Mouse (Mus musculus): ENCODE measurements around the gene Npcd. TPM values are rescaled to one million over a fixed set of nuclear protein-coding genes. Genes with fewer than 3 reads are reported as not detected.

The Npcd gene
- polyA plus RNA-seq, 1 experiment from 2014 or later: not detected

DNA sequence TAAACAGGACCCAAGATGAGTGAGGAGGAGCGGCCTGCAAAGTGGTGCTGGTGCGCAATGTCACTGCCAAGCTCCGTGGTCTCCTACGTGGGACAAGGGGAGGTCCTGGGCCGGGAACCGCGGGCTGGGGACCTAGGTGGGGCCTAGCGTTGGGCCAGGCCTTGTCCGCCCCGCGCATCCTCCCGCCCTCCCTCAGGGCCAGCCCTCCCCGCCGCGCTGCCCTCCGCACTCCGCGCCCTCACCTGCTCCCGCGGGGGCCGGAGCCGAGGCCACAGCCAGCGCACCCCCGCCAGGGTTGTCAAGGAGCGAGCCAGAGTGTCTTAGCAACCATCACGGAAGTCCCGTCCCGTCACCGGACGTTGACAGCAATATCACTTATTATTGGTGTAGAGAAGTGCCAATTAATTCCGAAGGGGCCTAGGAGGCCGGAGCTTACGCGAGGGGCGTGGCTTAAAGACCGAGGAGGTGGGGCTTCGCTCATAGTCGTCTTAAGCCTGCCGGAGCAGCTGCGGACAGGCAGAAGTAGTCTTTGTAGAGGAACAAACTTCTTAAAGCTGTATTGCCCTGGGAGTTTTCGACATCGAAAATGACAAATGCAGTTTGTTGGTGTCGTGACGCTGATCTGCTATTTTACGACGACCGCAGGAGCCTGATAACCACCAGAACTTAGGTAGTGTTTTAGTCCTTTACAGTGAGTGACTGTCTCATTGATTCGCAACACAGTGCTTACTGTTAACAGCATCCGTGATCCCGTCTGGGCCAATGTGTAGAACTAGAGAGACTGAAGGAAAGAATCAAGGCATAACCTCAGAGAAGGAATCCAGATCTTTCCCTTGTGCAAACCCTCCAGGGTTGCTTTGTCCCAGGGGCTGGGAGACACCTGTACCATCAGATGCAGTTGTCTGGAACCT is 59.7 kb downstream of the Npcd start:
- Histone ChIP-seq H3K4me2 (peak overlapping the region; percentile 72), H3K36me3 (ENCODE audit: control insufficient read depth, insufficient read depth, low read length) (no peaks in the 10 kb centered on the region), H3K27ac (ENCODE audit: low read depth, low read length) (peak overlapping the region; percentile 16; the same call in 1 of the 2 replicates), H3K4me3 (ENCODE audit: low read depth, low read length) (peak overlapping the region; percentile 80), H3K27me3 (replicated peaks; ENCODE audit: control insufficient read depth, insufficient read depth, low read length) (no peaks in the 10 kb centered on the region; the same call in 1 of the 2 replicates), H3K4me1 (replicated peaks; ENCODE audit: control insufficient read depth, insufficient read depth, low read length) (peaks cover 3% of the 10 kb centered on the region; the same call in 1 of the 2 replicates), H3K9ac (ENCODE audit: low read depth, low read length) (peak overlapping the region; percentile 73), H3K9me3 (ENCODE audit: control insufficient read depth, low read length) (no peaks in the 10 kb centered on the region)
- DNase-seq (ENCODE audit: low spot score) (peak; percentile 87), ATAC-seq (replicated peaks; ENCODE audit: low FRiP score) (peak; percentile 99)
- WGBS: under 1% methylated on average over 49 of the region's 50 CpGs

DNA sequence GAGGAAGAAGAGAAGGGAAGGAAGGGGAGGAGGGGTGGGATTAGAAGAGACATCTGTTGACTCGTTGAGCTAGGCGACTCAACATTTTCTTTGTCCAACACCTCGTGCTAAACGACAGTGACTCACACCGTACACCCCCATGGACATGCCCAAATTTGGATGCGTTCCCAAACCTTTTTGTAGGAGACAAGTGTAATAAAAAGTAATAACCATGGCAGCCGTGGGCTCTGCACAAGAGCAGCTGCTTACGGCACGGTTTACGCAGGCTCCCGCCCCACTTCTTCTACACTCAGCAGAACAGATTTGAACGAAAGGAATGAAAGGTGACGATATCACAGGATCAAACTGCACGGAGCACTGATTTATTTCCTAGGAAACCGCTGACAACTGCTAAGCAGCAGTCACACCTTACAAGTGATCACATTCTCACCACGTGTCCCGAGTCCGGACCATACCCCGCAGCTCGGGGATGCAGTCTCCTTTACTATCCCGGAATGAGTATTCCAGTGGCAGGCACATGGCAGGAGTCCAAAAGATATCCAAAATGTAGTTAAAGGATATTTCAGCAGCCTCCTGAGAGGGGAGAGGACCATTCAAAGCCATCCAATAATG is 63.3 kb downstream of the Npcd start:
- ATAC-seq (replicated peaks; ENCODE audit: low FRiP score) (no peak), DNase-seq (ENCODE audit: low spot score) (no peak)
- H3K4me2 ChIP-seq: no peak overlapping the region
- no peak overlapping the region for H3K27ac ChIP-seq (ENCODE audit: low read depth, low read length)
- H3K4me3 ChIP-seq (ENCODE audit: low read depth, low read length): no peak overlapping the region
- no peaks in the 10 kb centered on the region for H3K9me3 ChIP-seq (ENCODE audit: control insufficient read depth, low read length)
- peaks cover 3% of the 10 kb centered on the region; the same call in 1 of the 2 replicates for H3K4me1 ChIP-seq (replicated peaks; ENCODE audit: control insufficient read depth, insufficient read depth, low read length)
- no peaks in the 10 kb centered on the region for H3K27me3 ChIP-seq (replicated peaks; ENCODE audit: control insufficient read depth, insufficient read depth, low read length)
- no peaks in the 10 kb centered on the region for H3K36me3 ChIP-seq (ENCODE audit: control insufficient read depth, insufficient read depth, low read length)
- 80% methylated on average over 21 of the region's 21 CpGs for WGBS
- H3K9ac ChIP-seq (ENCODE audit: low read depth, low read length): no peak overlapping the region

DNA sequence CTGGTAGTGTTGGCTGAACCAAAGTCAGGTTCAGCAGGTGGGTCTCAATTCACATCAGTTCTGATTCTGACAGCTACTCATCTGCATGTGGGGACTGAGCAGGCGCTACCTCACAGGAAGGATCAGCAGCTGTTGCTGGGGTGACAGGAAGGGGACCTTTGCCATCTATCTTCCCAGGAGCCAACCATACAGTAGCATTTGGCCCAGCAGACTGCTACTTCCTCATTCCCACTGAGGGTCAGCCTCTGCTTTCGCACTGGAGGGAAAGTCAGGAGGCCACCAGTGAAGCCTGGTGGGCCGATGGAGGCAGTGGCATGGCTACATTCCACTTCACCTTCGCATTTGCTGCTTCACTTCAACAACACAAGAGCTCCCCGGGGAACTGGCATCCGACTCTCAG is 65.7 kb downstream of the Npcd start:
- H3K4me2 ChIP-seq: no peak overlapping the region
- H3K9ac ChIP-seq (ENCODE audit: low read depth, low read length): no peak overlapping the region
- no peak overlapping the region for H3K27ac ChIP-seq (ENCODE audit: low read depth, low read length)
- no peaks in the 10 kb centered on the region; the same call in 1 of the 2 replicates for H3K36me3 ChIP-seq (ENCODE audit: control insufficient read depth, insufficient read depth, low read length)
- H3K9me3 ChIP-seq (ENCODE audit: control insufficient read depth, low read length): no peaks in the 10 kb centered on the region
- ATAC-seq (replicated peaks; ENCODE audit: low FRiP score) (no peak), DNase-seq (ENCODE audit: low spot score) (no peak)
- no peaks in the 10 kb centered on the region for H3K4me1 ChIP-seq (replicated peaks; ENCODE audit: control insufficient read depth, insufficient read depth, low read length)
- 50% methylated on average over 6 of the region's 6 CpGs for WGBS
- H3K27me3 ChIP-seq (replicated peaks; ENCODE audit: control insufficient read depth, insufficient read depth, low read length): no peaks in the 10 kb centered on the region
- no peak overlapping the region for H3K4me3 ChIP-seq (ENCODE audit: low read depth, low read length)

DNA sequence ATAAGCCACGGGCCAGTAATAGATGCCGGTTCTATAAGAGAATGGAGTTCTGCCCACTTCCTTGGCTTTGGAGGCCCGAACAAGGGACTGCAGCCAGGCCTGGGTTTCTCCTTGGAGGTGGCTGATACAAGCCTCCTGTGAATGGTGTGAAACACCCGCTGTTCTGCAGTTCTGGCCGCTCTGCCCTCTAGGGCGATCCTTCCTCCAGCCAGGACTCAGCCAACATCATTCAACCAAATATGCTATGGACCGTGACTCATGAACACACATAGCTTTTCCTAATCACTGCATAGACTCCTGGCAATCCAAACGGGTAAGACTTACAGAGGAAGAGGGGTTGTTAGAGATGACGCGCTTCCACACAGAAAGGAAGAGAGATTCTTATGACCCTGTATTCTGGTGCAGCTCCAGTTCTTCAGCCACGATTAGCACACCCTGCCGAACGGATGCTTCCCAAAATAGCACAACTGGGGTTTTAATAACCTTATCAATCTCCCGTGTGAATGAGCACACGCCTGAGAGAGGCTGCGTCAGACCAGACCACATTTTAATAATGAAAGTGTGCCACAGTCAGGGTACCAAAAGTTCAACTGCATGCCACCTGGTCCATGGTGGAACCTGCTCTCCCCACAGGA is 66.6 kb downstream of the Npcd start:
- H3K4me1 ChIP-seq (replicated peaks; ENCODE audit: control insufficient read depth, insufficient read depth, low read length): no peaks in the 10 kb centered on the region
- H3K4me2 ChIP-seq: no peak overlapping the region
- H3K9ac ChIP-seq (ENCODE audit: low read depth, low read length): no peak overlapping the region
- DNase-seq (ENCODE audit: low spot score) (no peak), ATAC-seq (replicated peaks; ENCODE audit: low FRiP score) (no peak)
- H3K36me3 ChIP-seq (ENCODE audit: control insufficient read depth, insufficient read depth, low read length): no peaks in the 10 kb centered on the region; the same call in 1 of the 2 replicates
- 78% methylated on average over 16 of the region's 16 CpGs for WGBS
- no peak overlapping the region for H3K4me3 ChIP-seq (ENCODE audit: low read depth, low read length)
- H3K27ac ChIP-seq (ENCODE audit: low read depth, low read length): no peak overlapping the region
- H3K27me3 ChIP-seq (replicated peaks; ENCODE audit: control insufficient read depth, insufficient read depth, low read length): no peaks in the 10 kb centered on the region
- H3K9me3 ChIP-seq (ENCODE audit: control insufficient read depth, low read length): no peaks in the 10 kb centered on the region

DNA sequence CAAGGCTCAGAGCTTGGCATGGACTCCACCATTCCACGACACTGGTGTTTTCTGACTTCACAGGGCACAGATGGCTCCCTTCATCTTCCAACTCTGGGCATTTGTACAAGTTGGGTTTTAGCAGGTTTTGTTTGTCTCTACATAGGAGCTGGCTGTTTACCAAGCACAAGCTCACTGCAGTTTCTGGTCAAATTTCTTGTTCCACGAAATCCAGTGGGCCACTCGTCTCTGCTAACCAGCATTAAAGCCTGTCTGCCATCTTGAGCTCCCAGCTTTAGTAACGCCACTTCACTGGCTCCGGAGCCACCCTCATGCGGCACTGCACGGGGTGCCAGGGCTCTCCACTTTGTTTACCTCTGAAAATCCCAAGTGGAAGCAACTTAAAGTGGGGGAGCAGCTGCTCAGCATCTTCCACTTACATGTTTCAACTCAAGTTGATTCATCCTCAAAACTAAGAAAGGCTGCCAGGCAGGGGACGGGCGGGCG is 67.4 kb downstream of the Npcd start:
- DNase-seq (ENCODE audit: low spot score) (no peak), ATAC-seq (replicated peaks; ENCODE audit: low FRiP score) (no peak)
- no peak overlapping the region for H3K9ac ChIP-seq (ENCODE audit: low read depth, low read length)
- H3K4me2 ChIP-seq: no peak overlapping the region
- 88% methylated on average over 10 of the region's 10 CpGs for WGBS
- H3K9me3 ChIP-seq (ENCODE audit: control insufficient read depth, low read length): no peaks in the 10 kb centered on the region
- no peak overlapping the region for H3K4me3 ChIP-seq (ENCODE audit: low read depth, low read length)
- H3K27ac ChIP-seq (ENCODE audit: low read depth, low read length): no peak overlapping the region
- no peaks in the 10 kb centered on the region; the same call in 1 of the 2 replicates for H3K36me3 ChIP-seq (ENCODE audit: control insufficient read depth, insufficient read depth, low read length)
- no peaks in the 10 kb centered on the region for H3K4me1 ChIP-seq (replicated peaks; ENCODE audit: control insufficient read depth, insufficient read depth, low read length)
- H3K27me3 ChIP-seq (replicated peaks; ENCODE audit: control insufficient read depth, insufficient read depth, low read length): no peaks in the 10 kb centered on the region

DNA sequence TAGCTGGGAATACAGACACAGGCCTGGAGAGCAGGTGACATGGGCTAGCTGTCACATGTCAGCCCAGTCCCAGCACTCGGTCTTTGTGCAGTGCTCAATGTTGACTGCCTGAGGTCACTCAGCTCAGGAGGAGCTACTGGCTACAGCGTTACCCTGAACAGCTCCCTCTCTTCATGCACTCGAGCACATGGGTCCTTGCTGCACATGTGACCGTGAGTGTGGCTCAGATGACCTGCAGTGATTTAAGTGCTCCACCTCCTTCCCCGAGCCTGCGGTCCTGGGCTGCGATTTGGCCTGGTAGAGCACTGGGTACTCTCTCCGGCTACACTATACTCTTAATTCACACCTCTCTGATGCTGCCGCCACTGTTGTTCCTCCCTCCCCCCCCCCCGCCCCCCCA is 67.9 kb downstream of the Npcd start:
- Histone ChIP-seq H3K4me1 (replicated peaks; ENCODE audit: control insufficient read depth, insufficient read depth, low read length) (no peaks in the 10 kb centered on the region), H3K9ac (ENCODE audit: low read depth, low read length) (no peak overlapping the region), H3K4me2 (no peak overlapping the region), H3K27ac (ENCODE audit: low read depth, low read length) (no peak overlapping the region), H3K27me3 (replicated peaks; ENCODE audit: control insufficient read depth, insufficient read depth, low read length) (no peaks in the 10 kb centered on the region), H3K36me3 (ENCODE audit: control insufficient read depth, insufficient read depth, low read length) (no peaks in the 10 kb centered on the region; the same call in 1 of the 2 replicates), H3K9me3 (ENCODE audit: control insufficient read depth, low read length) (no peaks in the 10 kb centered on the region), H3K4me3 (ENCODE audit: low read depth, low read length) (no peak overlapping the region)
- no peak for DNase-seq (ENCODE audit: low spot score)
- no peak for ATAC-seq (replicated peaks; ENCODE audit: low FRiP score)
- 73% methylated on average over 10 of the region's 10 CpGs for WGBS

DNA sequence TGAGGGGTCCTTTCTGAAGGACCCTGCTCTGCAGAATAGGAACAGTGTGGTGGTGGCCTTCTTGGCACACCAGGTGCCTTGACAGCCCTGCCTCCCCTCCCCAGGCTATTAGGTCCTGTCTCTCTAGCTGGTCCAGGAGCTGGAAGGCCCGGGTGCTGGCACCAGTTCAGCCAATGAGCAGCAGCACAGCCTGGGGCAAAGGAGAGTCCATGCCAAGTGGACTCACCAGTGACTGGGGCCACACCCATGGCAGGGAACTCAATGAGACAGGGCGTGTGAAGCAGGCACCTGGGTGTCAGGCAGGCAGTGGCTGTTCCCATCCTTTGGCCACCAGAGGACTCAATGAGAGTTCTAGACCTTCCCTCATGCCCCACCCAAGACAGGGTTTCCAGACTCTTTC is 68.7 kb downstream of the Npcd start:
- DNase-seq (ENCODE audit: low spot score) (no peak), ATAC-seq (replicated peaks; ENCODE audit: low FRiP score) (no peak)
- H3K9ac ChIP-seq (ENCODE audit: low read depth, low read length): no peak overlapping the region
- no peak overlapping the region for H3K27ac ChIP-seq (ENCODE audit: low read depth, low read length)
- H3K4me2 ChIP-seq: no peak overlapping the region
- no peak overlapping the region for H3K4me3 ChIP-seq (ENCODE audit: low read depth, low read length)
- whole genome bisulfite sequencing: 81% methylated on average over 2 of the region's 2 CpGs
- no peaks in the 10 kb centered on the region for H3K4me1 ChIP-seq (replicated peaks; ENCODE audit: control insufficient read depth, insufficient read depth, low read length)
- H3K9me3 ChIP-seq (ENCODE audit: control insufficient read depth, low read length): no peaks in the 10 kb centered on the region
- no peaks in the 10 kb centered on the region; the same call in 1 of the 2 replicates for H3K36me3 ChIP-seq (ENCODE audit: control insufficient read depth, insufficient read depth, low read length)
- H3K27me3 ChIP-seq (replicated peaks; ENCODE audit: control insufficient read depth, insufficient read depth, low read length): no peaks in the 10 kb centered on the region

DNA sequence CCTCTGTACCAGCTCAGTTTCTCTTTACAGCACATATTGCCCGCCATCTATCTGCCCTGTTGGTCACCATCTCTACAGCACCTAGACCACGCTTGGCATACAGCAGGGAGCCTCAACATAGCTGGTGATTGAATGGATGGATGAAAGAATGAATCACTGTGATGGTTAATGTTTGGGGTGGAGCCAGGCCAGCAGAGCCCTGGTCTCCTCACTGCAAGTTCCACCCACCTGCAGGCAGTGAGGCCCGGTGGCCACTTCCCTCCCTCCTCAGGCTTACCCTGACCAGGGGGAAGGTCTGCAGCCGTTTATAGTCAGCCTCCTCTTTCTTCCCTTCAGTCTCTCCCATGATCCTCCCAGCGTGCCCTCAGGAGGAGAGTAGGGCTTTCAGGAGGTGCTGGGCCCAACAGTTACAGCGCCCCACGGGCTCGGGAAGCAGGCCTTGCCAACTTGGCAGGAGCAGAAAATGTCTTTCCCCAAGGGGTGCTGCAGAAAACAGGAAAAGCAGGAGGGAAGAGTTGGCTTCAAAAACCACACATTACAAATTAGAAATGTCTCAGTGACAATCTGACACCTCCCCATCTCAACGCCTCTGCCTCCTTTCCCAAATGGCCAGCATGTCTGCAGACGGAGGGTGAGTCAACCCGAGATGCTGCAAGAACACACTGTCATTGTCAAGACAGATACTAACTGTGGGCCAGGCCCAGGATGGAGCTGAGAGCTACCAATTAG is 69.3 kb downstream of the Npcd start:
- Histone ChIP-seq H3K27me3 (replicated peaks; ENCODE audit: control insufficient read depth, insufficient read depth, low read length) (no peaks in the 10 kb centered on the region), H3K9me3 (ENCODE audit: control insufficient read depth, low read length) (no peaks in the 10 kb centered on the region), H3K36me3 (ENCODE audit: control insufficient read depth, insufficient read depth, low read length) (no peaks in the 10 kb centered on the region; the same call in 1 of the 2 replicates), H3K9ac (ENCODE audit: low read depth, low read length) (no peak overlapping the region), H3K27ac (ENCODE audit: low read depth, low read length) (no peak overlapping the region), H3K4me1 (replicated peaks; ENCODE audit: control insufficient read depth, insufficient read depth, low read length) (no peaks in the 10 kb centered on the region), H3K4me2 (no peak overlapping the region), H3K4me3 (ENCODE audit: low read depth, low read length) (no peak overlapping the region)
- ATAC-seq (replicated peaks; ENCODE audit: low FRiP score) (no peak), DNase-seq (ENCODE audit: low spot score) (no peak)
- WGBS: 82% methylated on average over 11 of the region's 11 CpGs
